Mouse (Mus musculus): Measurements from ENCODE around the gene Ifng. TPM values are rescaled to one million over a fixed set of nuclear protein-coding genes. Genes with fewer than 3 reads are reported as not detected.

The Ifng gene
- total RNA-seq, 2 experiments from 2014 or later = not detected

DNA sequence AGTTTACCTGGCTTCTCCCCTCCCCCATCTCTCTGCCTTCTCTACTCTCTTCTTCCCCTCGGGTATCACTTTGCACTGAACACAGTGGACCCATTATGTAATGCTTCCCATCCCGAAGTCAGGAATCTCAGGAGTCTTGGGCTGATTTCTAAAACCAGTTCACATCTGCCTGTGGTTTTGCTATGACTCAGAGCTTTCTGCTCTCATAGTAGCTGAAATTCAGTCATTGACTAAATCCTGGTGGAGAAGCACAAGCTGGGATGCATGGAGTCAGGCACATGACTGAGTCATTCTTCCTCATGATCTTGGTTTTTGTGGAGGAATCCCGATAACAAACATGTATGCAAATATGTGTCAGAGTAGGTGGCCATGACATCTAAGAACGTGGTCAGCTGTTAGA lies 38.4 kb downstream of the Ifng start:
- intact Hi-C loops (cut with DNase I) = no loop called here
- peak in 1 of 2 experiments; percentile 28 for DNase-seq

DNA sequence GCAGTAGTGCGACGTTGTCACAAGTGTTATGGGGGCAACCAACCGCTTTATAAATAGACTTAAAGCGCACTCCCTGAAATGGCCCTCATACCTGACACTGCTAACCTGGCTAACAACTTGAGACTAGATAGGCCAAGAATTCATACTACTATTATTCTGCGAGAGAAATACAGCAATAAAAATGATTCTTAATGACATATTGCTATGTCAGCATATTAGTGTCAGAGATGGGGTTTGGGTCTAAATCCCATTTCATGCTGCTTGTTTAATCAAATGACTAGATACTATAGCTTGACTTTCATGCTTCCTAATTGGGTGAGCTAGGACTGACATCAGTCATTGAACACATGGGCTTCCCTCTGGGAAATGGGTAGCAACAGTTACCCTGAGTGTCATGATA lies 39.3 kb downstream of the Ifng start:
- no peak for DNase-seq
- intact Hi-C loops (cut with DNase I) = no loop called here

DNA sequence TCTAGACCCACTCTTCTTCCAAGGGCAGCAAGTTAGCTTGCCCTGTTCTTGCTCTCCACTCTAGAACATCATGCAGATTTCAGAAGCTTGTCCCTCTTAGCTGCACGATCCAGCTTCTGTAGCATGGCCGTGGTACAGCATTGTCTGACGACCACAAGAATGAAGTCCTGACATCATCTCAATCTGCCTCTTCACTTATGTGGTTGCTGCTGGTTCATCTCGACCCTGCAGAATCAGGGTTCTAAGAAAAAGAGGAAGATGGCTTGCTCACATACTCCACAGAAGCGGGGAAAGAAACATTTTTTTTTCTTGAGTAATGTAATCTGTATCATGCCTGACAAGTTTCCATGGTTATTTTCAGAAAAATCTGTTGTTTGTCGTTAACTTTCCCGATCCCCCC lies 39.9 kb downstream of the Ifng start:
- intact Hi-C loops (cut with DNase I) = no loop called here
- DNase-seq = no peak

DNA sequence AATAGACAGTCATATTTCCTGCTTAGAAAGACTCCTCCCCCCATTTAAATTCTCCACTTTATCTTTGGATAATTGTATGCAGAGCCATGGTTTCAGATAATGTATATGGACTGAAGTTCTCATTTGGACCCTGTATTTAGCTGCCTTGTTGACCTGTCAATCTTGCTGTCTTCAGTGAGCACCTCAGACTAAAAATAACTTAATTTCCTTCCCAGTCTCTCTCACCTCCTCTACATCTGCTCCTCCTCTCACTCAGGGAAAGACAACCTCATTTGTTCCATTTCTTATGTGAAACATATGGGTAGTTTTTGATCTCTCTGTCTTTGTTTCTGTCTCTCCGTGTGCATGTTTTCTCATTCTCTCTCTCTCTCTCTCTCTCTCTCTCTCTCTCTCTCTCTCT lies 53.3 kb downstream of the Ifng start:
- no peak for DNase-seq
- intact Hi-C loops (cut with DNase I) = no loop called here

DNA sequence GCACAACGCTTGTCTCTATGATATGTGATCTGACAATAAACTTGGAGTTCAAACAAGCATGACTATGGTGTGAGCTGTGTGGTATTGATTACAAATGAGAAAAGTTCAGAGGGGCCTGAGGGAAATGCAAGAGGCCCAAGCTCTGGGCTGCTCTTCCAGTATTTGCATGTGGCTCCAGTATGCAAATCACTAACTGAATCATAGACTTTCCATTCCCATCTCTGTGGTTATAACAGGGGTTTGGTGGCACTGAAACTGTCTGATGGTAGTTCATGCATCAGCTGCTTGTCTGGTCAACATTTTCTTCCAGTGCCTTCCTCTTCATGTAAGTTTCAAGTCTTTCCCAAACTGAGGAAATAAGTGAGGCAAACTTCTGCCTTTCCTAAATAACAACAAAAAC lies 54.5 kb downstream of the Ifng start:
- intact Hi-C loops (cut with DNase I) = no loop called here
- DNase-seq = no peak

Other genes with a start within 250 kb of the Ifng start
- not detected for gene Il22, start 236.1 kb upstream of the Ifng start, total RNA-seq (2021)
- gene Gm32717, start 200.3 kb upstream of the Ifng start, total RNA-seq (2021) = under 1 TPM; 0.31 to 0.49 TPM
- gene Gm32802, start 182.4 kb upstream of the Ifng start, total RNA-seq (2021) = under 1 TPM; 0.31 to 0.49 TPM
- gene Iltifb, start 146.0 kb upstream of the Ifng start, total RNA-seq (2021) = not detected
- not detected for gene Gm9040, start 114.1 kb upstream of the Ifng start, total RNA-seq (2021)
- gene Gm9044, start 108.6 kb upstream of the Ifng start, total RNA-seq (2021) = not detected
- gene Gm9045, start 103.2 kb upstream of the Ifng start, total RNA-seq (2021) = not detected
- gene Gm9046, start 97.8 kb upstream of the Ifng start, total RNA-seq (2021) = not detected
- not detected for gene Gm9048, start 92.4 kb upstream of the Ifng start, total RNA-seq (2021)
- not detected for gene Gm9049, start 86.9 kb upstream of the Ifng start, total RNA-seq (2021)